Mouse (Mus musculus) embryonic facial prominence, embryonic 15.5 days (tissue): ENCODE data around the gene Scn3a. TPM values are rescaled to one million over a fixed set of nuclear protein-coding genes. Genes with fewer than 3 reads are reported as not detected.
"Not testable (repeated sequence)": the region's sequence is repeated elsewhere in the genome, so short reads cannot be mapped to it uniquely, and the experiment has no call there.

Source experiments
- ATAC-seq: fragments of 200-750 bp; cut with Nextera tagmentation; 2 replicates; pipeline ENCODE4 v1.8.0; 2017; ENCODE audit warnings: low read depth, moderate TSS enrichment; ENCODE audit not compliant: insufficient number of reproducible peaks, low FRiP score, low TSS enrichment
- H3K27ac ChIP-seq: fragments of 300-500 bp; sonication (generic); replicated peaks from 2 replicates; pipeline ENCODE4 v1.5.1; 2015; ENCODE audit warnings: mild to moderate bottlenecking, inconsistent platforms
- H3K27me3 ChIP-seq: fragments of 300-500 bp; sonication (generic); 2 replicates; pipeline ENCODE4 v1.6.1; 2015; ENCODE audit warnings: inconsistent platforms
- H3K36me3 ChIP-seq: fragments of 300-500 bp; sonication (generic); 2 replicates; pipeline ENCODE4 v1.6.1; 2015; ENCODE audit warnings: mild to moderate bottlenecking, inconsistent platforms
- H3K4me1 ChIP-seq: fragments of 300-500 bp; sonication (generic); 2 replicates; pipeline ENCODE4 v1.6.1; 2015; ENCODE audit warnings: inconsistent platforms
- H3K4me2 ChIP-seq: fragments of 300-500 bp; sonication (generic); replicated peaks from 2 replicates; pipeline ENCODE4 v1.6.1; 2015; ENCODE audit warnings: mild to moderate bottlenecking, inconsistent platforms
- H3K4me3 ChIP-seq: fragments of 300-500 bp; sonication (generic); replicated peaks from 2 replicates; pipeline ENCODE4 v1.5.1; 2015; ENCODE audit warnings: mild to moderate bottlenecking, inconsistent platforms
- H3K9ac ChIP-seq: fragments of 300-500 bp; sonication (generic); 2 replicates; pipeline ENCODE4 v1.6.1; 2015; ENCODE audit warnings: inconsistent platforms
- H3K9me3 ChIP-seq: fragments of 300-500 bp; sonication (generic); replicated peaks from 2 replicates; pipeline ENCODE4 v1.6.1; 2016; ENCODE audit warnings: inconsistent platforms
- WGBS: fragments of 180-500 bp; shearing (Covaris S2); methylation state at CpG from one replicate; pipeline ENCODE4 v1.1.7; 2015; 5-methylcytosine and 5-hydroxymethylcytosine counted together
- polyA plus RNA-seq: library from polyadenylated mRNA; unstranded; fragments of >200 nt; fragmentation: Nextera tagmentation; extraction: Ambion mirVana; gene quantifications from 2 replicates; pipeline ENCODE4 v1.2.1, GENCODE M21; 2015

Scn3a gene
- polyA plus RNA-seq, 1 experiment from 2014 or later = 2.3 TPM

- WGBS = 64% methylated on average over 3 of the region's 3 CpGs
- H3K4me2 ChIP-seq = no peak overlapping the region
- no peak overlapping the region for H3K27ac ChIP-seq
- no peak for ATAC-seq
- no peak overlapping the region for H3K9ac ChIP-seq
- no peaks in the 10 kb centered on the region for H3K36me3 ChIP-seq
- no peaks in the 10 kb centered on the region for H3K9me3 ChIP-seq
- no peaks in the 10 kb centered on the region for H3K4me1 ChIP-seq
- no peaks in the 10 kb centered on the region for H3K27me3 ChIP-seq
- H3K4me3 ChIP-seq = no peak overlapping the region
These were observed 84.0 kb downstream of the Scn3a start for GRCm38 (mm10) chr2:65483434-65483833.

- no peak overlapping the region for H3K4me2 ChIP-seq
- 80% methylated on average over 4 of the region's 4 CpGs for WGBS
- H3K4me1 ChIP-seq = no peaks in the 10 kb centered on the region
- no peaks in the 10 kb centered on the region for H3K9me3 ChIP-seq
- H3K27ac ChIP-seq = no peak overlapping the region
- H3K36me3 ChIP-seq = no peaks in the 10 kb centered on the region
- ATAC-seq = no peak
- H3K9ac ChIP-seq = no peak overlapping the region
- no peak overlapping the region for H3K4me3 ChIP-seq
- no peaks in the 10 kb centered on the region for H3K27me3 ChIP-seq
These were observed 86.3 kb downstream of the Scn3a start for GRCm38 (mm10) chr2:65481007-65481672.

- peak; percentile 60; the same call in 1 of the 2 replicates for ATAC-seq
These were observed 96.0 kb downstream of the Scn3a start for GRCm38 (mm10) chr2:65471311-65471882.

GRCm38 (mm10) chr2:65465694-65466093, 101.7 kb downstream of the Scn3a start:
- H3K9me3 ChIP-seq = no peaks in the 10 kb centered on the region
- H3K4me2 ChIP-seq = no peak overlapping the region
- no peak overlapping the region for H3K27ac ChIP-seq
- H3K4me3 ChIP-seq = no peak overlapping the region
- no peak for ATAC-seq
- H3K36me3 ChIP-seq = no peaks in the 10 kb centered on the region
- H3K9ac ChIP-seq = no peak overlapping the region
- no peaks in the 10 kb centered on the region for H3K4me1 ChIP-seq
- 92% methylated on average over 5 of the region's 5 CpGs for WGBS
- no peaks in the 10 kb centered on the region for H3K27me3 ChIP-seq

More at GRCm38 (mm10) chr2:65471311-65471882, 96.0 kb downstream of the Scn3a start:
- H3K9me3 ChIP-seq = no peaks in the 10 kb centered on the region
- WGBS = 21% methylated on average over 11 of the region's 11 CpGs
- no peak overlapping the region for H3K27ac ChIP-seq
- H3K4me1 ChIP-seq = no peaks in the 10 kb centered on the region
- H3K9ac ChIP-seq = no peak overlapping the region
- H3K4me3 ChIP-seq = peak overlapping the region; percentile 34
- H3K4me2 ChIP-seq = peak overlapping the region; percentile 43
- H3K36me3 ChIP-seq = no peaks in the 10 kb centered on the region
- H3K27me3 ChIP-seq = no peaks in the 10 kb centered on the region

GRCm38 (mm10) chr2:65453763-65454162, 113.7 kb downstream of the Scn3a start:
- no peak overlapping the region for H3K4me3 ChIP-seq
- no peaks in the 10 kb centered on the region for H3K9me3 ChIP-seq
- H3K4me1 ChIP-seq = no peaks in the 10 kb centered on the region
- H3K36me3 ChIP-seq = no peaks in the 10 kb centered on the region
- 84% methylated on average over 6 of the region's 6 CpGs for WGBS
- no peaks in the 10 kb centered on the region for H3K27me3 ChIP-seq
- ATAC-seq = no peak
- H3K4me2 ChIP-seq = no peak overlapping the region
- no peak overlapping the region for H3K27ac ChIP-seq
- no peak overlapping the region for H3K9ac ChIP-seq

- not testable (repeated sequence) for H3K9ac ChIP-seq, H3K36me3 ChIP-seq, H3K4me3 ChIP-seq, H3K4me2 ChIP-seq, ATAC-seq, H3K9me3 ChIP-seq, H3K27me3 ChIP-seq, H3K4me1 ChIP-seq, H3K27ac ChIP-seq
- 92% methylated on average over 14 of the region's 14 CpGs for WGBS
These were observed 115.9 kb downstream of the Scn3a start for GRCm38 (mm10) chr2:65451401-65452078.

GRCm38 (mm10) chr2:65450449-65451360, 116.7 kb downstream of the Scn3a start:
- no peaks in the 10 kb centered on the region for H3K27me3 ChIP-seq
- no peaks in the 10 kb centered on the region for H3K4me1 ChIP-seq
- H3K4me2 ChIP-seq = no peak overlapping the region
- 24% methylated on average over 2 of the region's 2 CpGs for WGBS
- no peaks in the 10 kb centered on the region for H3K9me3 ChIP-seq
- H3K36me3 ChIP-seq = no peaks in the 10 kb centered on the region
- H3K9ac ChIP-seq = no peak overlapping the region
- no peak overlapping the region for H3K27ac ChIP-seq
- no peak for ATAC-seq
- H3K4me3 ChIP-seq = no peak overlapping the region

GRCm38 (mm10) chr2:65449126-65449828, 118.2 kb downstream of the Scn3a start:
- 90% methylated on average over 5 of the region's 5 CpGs for WGBS
- ATAC-seq = no peak

GRCm38 (mm10) chr2:65443082-65443481, 124.3 kb downstream of the Scn3a start:
- no peak overlapping the region for H3K9ac ChIP-seq
- no peak overlapping the region for H3K4me2 ChIP-seq
- H3K36me3 ChIP-seq = no peaks in the 10 kb centered on the region
- H3K27me3 ChIP-seq = no peaks in the 10 kb centered on the region
- no peak overlapping the region for H3K27ac ChIP-seq
- 84% methylated on average over 4 of the region's 4 CpGs for WGBS
- H3K4me1 ChIP-seq = no peaks in the 10 kb centered on the region
- H3K4me3 ChIP-seq = no peak overlapping the region
- H3K9me3 ChIP-seq = no peaks in the 10 kb centered on the region
- ATAC-seq = no peak

More at GRCm38 (mm10) chr2:65449126-65449828, 118.2 kb downstream of the Scn3a start:
- no peaks in the 10 kb centered on the region for H3K9me3 ChIP-seq
- no peak overlapping the region for H3K4me3 ChIP-seq
- no peaks in the 10 kb centered on the region for H3K4me1 ChIP-seq
- H3K36me3 ChIP-seq = no peaks in the 10 kb centered on the region
- H3K9ac ChIP-seq = no peak overlapping the region
- no peaks in the 10 kb centered on the region for H3K27me3 ChIP-seq
- no peak overlapping the region for H3K27ac ChIP-seq
- H3K4me2 ChIP-seq = no peak overlapping the region

GRCm38 (mm10) chr2:65441566-65441965, 125.9 kb downstream of the Scn3a start:
- no peak for ATAC-seq
- H3K4me3 ChIP-seq = no peak overlapping the region
- H3K9me3 ChIP-seq = no peaks in the 10 kb centered on the region
- H3K36me3 ChIP-seq = no peaks in the 10 kb centered on the region
- H3K27ac ChIP-seq = no peak overlapping the region
- no peak overlapping the region for H3K4me2 ChIP-seq
- WGBS = 45% methylated on average over 5 of the region's 5 CpGs
- H3K4me1 ChIP-seq = no peaks in the 10 kb centered on the region
- no peaks in the 10 kb centered on the region for H3K27me3 ChIP-seq
- H3K9ac ChIP-seq = no peak overlapping the region
